Mouse (Mus musculus) liver, adult (tissue): ENCODE measurements around the gene Apol10a.
"Not testable (repeated sequence)": the region's sequence is repeated elsewhere in the genome, so short reads cannot be mapped to it uniquely, and the experiment has no call there.

Experiments
- GATA4 ChIP-seq: IDR thresholded peaks from 2 replicates; pipeline ENCODE4 v1.6.1; 2014; ENCODE audit warnings: mild to moderate bottlenecking, low read length; ENCODE audit not compliant: insufficient replicate concordance

Gene Apol10a

DNA sequence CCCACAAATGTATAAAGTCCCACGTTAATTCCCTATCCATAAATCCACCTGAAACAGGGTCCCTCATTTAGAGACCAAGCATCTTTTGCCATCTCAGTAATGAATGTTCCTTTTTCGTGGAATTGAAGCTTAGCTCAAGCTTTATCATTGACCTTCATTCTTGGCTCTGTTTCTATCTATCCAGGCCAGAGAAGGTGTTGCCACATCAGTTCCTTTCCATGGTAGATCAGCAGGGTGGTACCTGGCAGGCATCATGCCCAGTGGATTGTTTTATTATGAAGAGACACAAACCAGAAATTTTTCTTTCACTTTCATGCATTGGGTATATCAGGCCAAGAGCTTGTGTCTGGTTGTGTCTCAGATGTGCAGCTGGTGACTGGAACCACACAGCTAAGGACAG is at the start of gene Apol10a:
TSS of gene Apol10a (plus strand) at position 355 of the 400 bp plus-strand sequence.
- TF ChIP-seq GATA4 = not testable (repeated sequence)

GRCm38 (mm10) chr15:77447392-77447791 is 29.5 kb upstream of the Apol10a start, which contains the start of gene Apol7b:
TSS of gene Apol7b (minus strand) at chr15:77447492.
- not testable (repeated sequence) for TF ChIP-seq GATA4

- TF ChIP-seq GATA4 = no peak
These were observed 5.4 kb downstream of the Apol10a start for GRCm38 (mm10) chr15:77482140-77482794.

DNA sequence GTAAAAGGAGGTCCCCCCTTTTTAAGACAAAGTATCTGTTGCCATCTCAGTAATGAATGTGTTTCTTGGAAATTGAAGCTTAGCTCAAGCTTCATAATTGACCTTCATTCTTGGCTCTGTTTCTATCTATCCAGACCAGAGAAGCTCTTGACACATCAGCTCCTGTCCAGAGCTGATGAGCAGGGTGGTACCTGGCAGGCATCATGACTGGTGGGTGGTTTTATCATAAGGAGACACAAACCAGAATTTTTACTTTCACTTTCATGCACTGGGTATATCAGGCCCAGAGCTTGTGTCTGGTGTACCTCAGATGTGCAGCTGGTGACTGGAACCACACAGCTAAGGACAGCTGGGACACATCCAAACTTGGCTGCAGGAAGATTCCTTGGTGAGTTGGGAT is 31.1 kb downstream of the Apol10a start, which contains the start of gene Apol11a:
TSS of gene Apol11a (plus strand) at position 306 of the 400 bp plus-strand sequence.
- not testable (repeated sequence) for TF ChIP-seq GATA4

DNA sequence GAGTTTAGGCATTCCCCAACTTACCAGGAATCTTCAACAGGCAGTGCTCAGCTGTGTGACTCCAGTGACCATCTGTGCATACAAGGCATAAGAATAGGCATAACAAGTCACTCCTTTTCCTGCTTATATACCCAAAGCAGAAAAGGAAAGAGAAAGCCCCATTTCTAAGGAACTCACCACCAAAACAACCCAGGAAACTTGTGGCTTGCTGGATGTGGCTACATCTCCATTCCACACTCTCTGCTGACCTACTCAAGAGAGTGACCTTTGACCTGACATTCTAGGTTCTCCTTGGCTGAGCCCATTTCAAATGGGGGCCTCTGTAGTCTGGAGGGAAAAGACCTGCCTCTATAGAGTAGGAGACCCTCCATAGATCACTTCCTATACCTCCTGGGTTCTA is 56.4 kb downstream of the Apol10a start, which contains the start of gene Apol7c:
TSS of gene Apol7c (minus strand) at position 101 of the 400 bp plus-strand sequence.
- TF ChIP-seq GATA4 = no peak
